Mouse (Mus musculus): ENCODE measurements around the gene Pappa.

Gene Pappa

GRCm38 (mm10) chr4:65123741-65124224 is at the start of gene Pappa:
Gene Pappa, plus strand, starts transcription at chr4:65124174.
- peak in 1 of 2 experiments; percentile 58 for DNase-seq (ENCODE audit: inconsistent age in 2 of 2, low spot score in 1 of 2)

GRCm38 (mm10) chr4:65077906-65078615 is 45.9 kb upstream of the Pappa start:
- no peak for DNase-seq (ENCODE audit: inconsistent age in 2 of 2, low spot score in 1 of 2)

- no peak for DNase-seq (ENCODE audit: inconsistent age in 2 of 2, low spot score in 1 of 2)
Observed at GRCm38 (mm10) chr4:65086864-65087263, 37.1 kb upstream of the Pappa start.

GRCm38 (mm10) chr4:65087592-65087991 is 36.4 kb upstream of the Pappa start:
- no peak for DNase-seq (ENCODE audit: inconsistent age in 2 of 2, low spot score in 1 of 2)

GRCm38 (mm10) chr4:65092191-65092590 is 31.8 kb upstream of the Pappa start:
- DNase-seq (ENCODE audit: inconsistent age in 2 of 2, low spot score in 1 of 2): no peak

GRCm38 (mm10) chr4:65120329-65120728 is 3.6 kb upstream of the Pappa start:
- DNase-seq (ENCODE audit: inconsistent age in 2 of 2, low spot score in 1 of 2): peak in 1 of 2 experiments; percentile 33

- peak in 1 of 2 experiments; percentile 54 for DNase-seq (ENCODE audit: inconsistent age in 2 of 2, low spot score in 1 of 2)
Observed at GRCm38 (mm10) chr4:65122841-65123240, 1.1 kb upstream of the Pappa start.

- DNase-seq (ENCODE audit: inconsistent age in 2 of 2, low spot score in 1 of 2): peak; percentile 10 to 55
Observed at GRCm38 (mm10) chr4:65124369-65125151, 586 bp downstream of the Pappa start.

GRCm38 (mm10) chr4:65125341-65126332 is 1.7 kb downstream of the Pappa start:
- peak; percentile 23 to 76 for DNase-seq (ENCODE audit: inconsistent age in 2 of 2, low spot score in 1 of 2)

GRCm38 (mm10) chr4:65126451-65127290 is 2.7 kb downstream of the Pappa start:
- DNase-seq (ENCODE audit: inconsistent age in 2 of 2, low spot score in 1 of 2): peak; percentile 18 to 78

- DNase-seq (ENCODE audit: inconsistent age in 2 of 2, low spot score in 1 of 2): peak; percentile 19 to 65
Observed at GRCm38 (mm10) chr4:65127291-65127590, 3.3 kb downstream of the Pappa start.

- no peak for DNase-seq (ENCODE audit: inconsistent age in 2 of 2, low spot score in 1 of 2)
Observed at GRCm38 (mm10) chr4:65132657-65133056, 8.7 kb downstream of the Pappa start.

- no peak for DNase-seq (ENCODE audit: inconsistent age in 2 of 2, low spot score in 1 of 2)
Observed at GRCm38 (mm10) chr4:65134358-65134757, 10.4 kb downstream of the Pappa start.

GRCm38 (mm10) chr4:65135109-65135508 is 11.1 kb downstream of the Pappa start:
- peak in 1 of 2 experiments; percentile 57 for DNase-seq (ENCODE audit: inconsistent age in 2 of 2, low spot score in 1 of 2)

- no peak for DNase-seq (ENCODE audit: inconsistent age in 2 of 2, low spot score in 1 of 2)
Observed at GRCm38 (mm10) chr4:65136541-65136940, 12.6 kb downstream of the Pappa start.

- DNase-seq (ENCODE audit: inconsistent age in 2 of 2, low spot score in 1 of 2): no peak
Observed at GRCm38 (mm10) chr4:65146936-65147335, 23.0 kb downstream of the Pappa start.

GRCm38 (mm10) chr4:65153601-65154000 is 29.6 kb downstream of the Pappa start:
- DNase-seq (ENCODE audit: inconsistent age in 2 of 2, low spot score in 1 of 2): no peak

- DNase-seq (ENCODE audit: inconsistent age in 2 of 2, low spot score in 1 of 2): no peak
Observed at GRCm38 (mm10) chr4:65156231-65156630, 32.3 kb downstream of the Pappa start.

GRCm38 (mm10) chr4:65158651-65159050 is 34.7 kb downstream of the Pappa start:
- DNase-seq (ENCODE audit: inconsistent age in 2 of 2, low spot score in 1 of 2): no peak

GRCm38 (mm10) chr4:65159481-65159880 is 35.5 kb downstream of the Pappa start:
- no peak for DNase-seq (ENCODE audit: inconsistent age in 2 of 2, low spot score in 1 of 2)
